Mouse (Mus musculus): ENCODE results near the gene Irak3. TPM values are rescaled to one million over a fixed set of nuclear protein-coding genes. Genes with fewer than 3 reads are reported as not detected.

Irak3 gene
- total RNA-seq, 2 experiments from 2014 or later = 1.6 to 3.1 TPM

DNA sequence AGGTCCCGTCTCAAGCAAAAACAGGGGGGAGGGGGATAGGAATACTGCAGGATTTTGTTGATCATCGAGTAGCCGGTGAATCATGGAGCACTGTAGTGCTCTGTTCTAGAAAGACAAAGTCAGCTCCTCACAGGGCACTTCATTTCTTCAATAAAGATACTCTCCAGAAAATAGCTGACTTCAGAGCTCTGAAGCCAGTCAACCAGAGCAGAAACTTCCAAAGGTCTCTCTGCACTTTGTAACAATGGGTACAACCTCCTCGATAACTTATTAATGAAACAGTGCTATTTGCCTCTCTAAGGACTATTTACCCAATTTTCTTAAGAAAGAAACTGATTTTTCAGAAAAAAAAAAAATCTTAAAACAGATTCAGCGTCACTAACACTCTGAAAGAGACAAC, 106.2 kb downstream of the Irak3 start:
- DNase-seq = no peak

DNA sequence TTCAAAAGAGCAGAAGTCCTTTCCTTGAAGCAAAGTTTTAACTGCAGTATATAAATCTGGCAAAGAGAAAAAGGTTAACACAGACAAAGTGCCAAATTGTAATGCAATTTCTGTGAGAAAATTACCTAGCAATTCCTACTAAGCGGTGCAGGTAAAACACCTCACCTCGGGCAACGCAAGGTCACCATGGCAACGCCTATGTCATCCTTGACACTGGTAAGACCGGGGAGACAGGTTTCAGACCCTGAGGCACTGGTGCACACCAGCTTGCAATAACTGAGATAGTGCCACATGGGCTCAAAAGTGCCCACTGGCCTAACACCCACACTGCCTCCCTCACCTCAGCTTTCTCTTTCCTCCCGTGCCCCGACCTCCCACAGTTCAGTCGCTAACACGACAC, 106.8 kb downstream of the Irak3 start:
- no peak for DNase-seq

DNA sequence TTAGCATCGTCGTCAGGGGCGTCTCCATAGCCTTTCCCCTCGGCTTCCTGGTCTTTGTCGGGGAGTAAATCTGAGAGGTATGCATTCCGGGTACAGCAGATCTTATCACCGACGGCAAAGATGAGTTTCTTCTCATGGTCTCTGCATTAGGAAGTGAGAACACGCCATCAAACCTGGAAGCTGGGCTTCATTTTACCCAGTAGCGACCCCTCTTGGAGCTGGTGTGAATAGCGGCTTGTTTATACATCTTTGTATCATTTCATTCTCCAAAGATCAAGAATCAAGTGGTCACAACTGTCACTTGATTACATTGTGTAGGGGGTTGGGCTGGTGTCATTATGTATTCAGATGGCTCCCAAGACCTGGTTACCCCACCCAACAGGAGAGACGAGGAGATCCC, 109.4 kb downstream of the Irak3 start:
- DNase-seq = no peak

Other genes starting within 250 kb of the Irak3 start
- gene Helb, start 89.1 kb downstream of the Irak3 start, total RNA-seq (2021) = 1 to 10 TPM; 6.6 to 9.2 TPM
- 10 to 100 TPM; 68.5 to 86.3 TPM for gene Tmbim4, start 540 bp downstream of the Irak3 start, total RNA-seq (2021)
- 10 to 100 TPM; 11.4 to 12.8 TPM for gene Llph, start 24.9 kb upstream of the Irak3 start, total RNA-seq (2021)